Mouse (Mus musculus): ENCODE data around the gene Tmprss13.

Gene Tmprss13

GRCm38 (mm10) chr9:45329577-45329976 is 10.7 kb downstream of the Tmprss13 start:
- no peak for DNase-seq (ENCODE audit: inconsistent age in 2 of 2, low spot score in 1 of 2)

DNA sequence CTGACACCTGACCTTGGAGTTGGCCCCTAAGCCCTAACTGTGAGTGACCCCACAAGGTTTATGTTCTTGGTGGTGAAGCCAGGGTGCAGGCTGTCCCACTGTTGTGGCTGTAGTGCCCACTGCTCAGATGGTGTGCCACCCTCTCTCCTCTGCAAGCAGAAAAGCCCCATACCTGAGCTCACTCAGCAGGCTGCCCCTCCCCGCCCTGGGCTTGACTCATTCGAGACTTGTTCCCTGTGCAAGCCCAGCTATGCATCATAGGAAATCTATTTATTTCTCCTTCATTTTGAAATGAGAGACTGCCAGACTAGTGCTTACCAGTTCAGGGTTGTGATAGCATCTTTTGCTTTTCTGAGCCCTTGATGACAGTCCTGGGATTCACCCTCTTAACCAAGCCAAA is 18.5 kb downstream of the Tmprss13 start:
- DNase-seq (ENCODE audit: inconsistent age in 2 of 2, low spot score in 1 of 2), result peak in 1 of 2 experiments; percentile 54

- DNase-seq (ENCODE audit: inconsistent age in 2 of 2, low spot score in 1 of 2), result no peak
Observed at GRCm38 (mm10) chr9:45343066-45343465, 24.2 kb downstream of the Tmprss13 start.

DNA sequence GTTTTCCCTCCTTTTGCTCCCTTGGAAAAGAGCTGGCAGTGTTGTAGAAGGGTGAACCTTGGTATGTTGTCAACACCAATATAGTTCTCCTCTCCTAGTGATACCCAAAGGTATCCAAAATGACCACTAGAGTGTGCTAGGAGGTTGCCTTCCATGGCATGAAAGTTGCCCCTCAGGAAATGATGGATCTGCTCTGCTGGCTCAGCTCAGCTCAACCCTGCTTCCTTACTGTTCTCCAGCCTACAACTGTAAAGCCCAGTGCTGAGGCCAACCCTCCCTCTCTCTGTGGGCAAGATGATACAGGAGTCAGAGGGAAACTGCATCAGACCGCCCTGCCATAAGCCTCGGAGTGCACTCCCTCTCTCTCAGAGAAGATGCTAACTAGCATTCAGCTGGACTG is 26.6 kb downstream of the Tmprss13 start:
- peak; percentile 55 to 86 for DNase-seq (ENCODE audit: inconsistent age in 2 of 2, low spot score in 1 of 2)

DNA sequence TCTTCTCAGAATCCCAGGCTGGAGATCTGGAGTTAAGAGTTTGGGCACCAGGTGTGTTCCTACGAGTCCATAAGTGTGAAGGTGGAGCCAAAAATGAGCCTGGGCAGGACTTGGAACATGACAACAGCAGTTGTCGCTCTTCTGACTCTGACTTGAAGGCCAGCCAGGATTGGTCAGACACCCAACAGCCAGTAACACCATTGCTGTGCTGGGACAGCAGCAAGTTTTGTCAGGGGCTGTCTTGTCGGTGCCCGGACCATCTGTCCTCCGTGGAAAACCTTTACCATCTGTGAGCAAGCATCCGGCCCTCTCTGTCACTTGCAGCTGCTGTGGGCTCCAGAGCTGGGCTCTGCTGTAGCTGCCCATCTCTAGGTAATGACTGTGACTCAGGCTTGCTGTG is 27.4 kb downstream of the Tmprss13 start:
- peak in 1 of 2 experiments; percentile 57 for DNase-seq (ENCODE audit: inconsistent age in 2 of 2, low spot score in 1 of 2)

- DNase-seq (ENCODE audit: inconsistent age in 2 of 2, low spot score in 1 of 2), result no peak
Observed at GRCm38 (mm10) chr9:45348560-45348959, 29.7 kb downstream of the Tmprss13 start.

- DNase-seq (ENCODE audit: inconsistent age in 2 of 2, low spot score in 1 of 2), result no peak
Observed at GRCm38 (mm10) chr9:45349181-45349580, 30.3 kb downstream of the Tmprss13 start.

- no peak for DNase-seq (ENCODE audit: inconsistent age in 2 of 2, low spot score in 1 of 2)
Observed at GRCm38 (mm10) chr9:45349851-45350250, 31.0 kb downstream of the Tmprss13 start.

DNA sequence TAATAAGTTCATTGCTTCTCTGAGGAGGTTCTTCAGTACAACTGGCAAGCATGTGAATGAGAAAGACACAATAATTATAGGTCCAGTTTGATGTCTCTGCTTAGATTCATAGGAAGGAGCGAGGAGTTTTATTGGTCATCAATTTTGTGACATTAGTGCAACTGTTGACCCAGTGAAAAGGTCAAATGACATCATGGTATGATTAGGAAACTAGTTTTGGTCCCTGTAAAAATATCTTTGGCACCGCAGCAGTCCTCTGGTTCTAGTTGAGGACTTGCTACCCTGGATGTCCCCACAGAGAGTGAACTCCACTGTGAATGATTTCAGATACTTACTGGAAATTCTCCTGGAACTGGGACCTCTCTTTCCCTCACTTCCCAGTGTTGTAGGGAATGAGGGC is 36.3 kb downstream of the Tmprss13 start:
- peak in 1 of 2 experiments; percentile 63 for DNase-seq (ENCODE audit: inconsistent age in 2 of 2, low spot score in 1 of 2)

DNA sequence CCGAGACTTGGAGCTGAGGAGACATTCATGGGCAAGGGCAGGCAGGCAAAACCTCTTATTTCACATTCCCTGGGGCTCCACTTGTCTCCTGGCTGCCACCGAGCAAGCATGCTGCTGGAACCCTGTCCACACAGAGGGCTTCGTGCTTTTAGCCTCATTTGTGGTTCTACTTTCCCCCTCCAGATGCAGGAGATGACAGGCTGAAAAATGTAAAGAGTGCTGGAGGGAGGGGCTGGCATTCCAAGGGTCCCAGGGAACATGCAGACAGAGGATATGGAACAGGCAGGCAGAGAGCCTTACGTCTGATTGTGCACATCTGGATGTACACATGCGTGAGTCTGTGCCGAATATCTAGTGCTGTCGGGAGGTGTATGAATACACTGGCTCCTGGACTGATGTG is 39.5 kb downstream of the Tmprss13 start:
- no peak for DNase-seq (ENCODE audit: inconsistent age in 2 of 2, low spot score in 1 of 2)

DNA sequence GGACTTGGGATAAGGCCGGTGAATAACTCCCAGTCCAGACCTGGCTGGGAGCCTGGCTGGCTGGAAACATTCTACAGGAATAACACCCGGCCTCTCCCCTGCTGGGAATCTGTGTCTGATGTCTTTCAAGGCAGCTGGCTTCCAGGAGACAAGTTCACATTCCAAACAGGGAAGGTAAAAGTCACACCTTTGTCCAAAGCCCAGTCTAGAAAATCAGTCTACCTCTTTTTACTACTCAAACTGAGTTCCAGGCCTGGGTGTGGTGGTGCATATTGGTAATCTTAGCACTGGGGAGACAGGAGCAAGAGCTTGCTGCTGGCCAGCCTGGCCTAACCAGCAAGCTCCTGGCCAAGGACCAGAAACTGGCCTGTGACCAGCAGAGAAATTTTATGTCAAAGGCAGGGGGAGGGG is 43.2 kb downstream of the Tmprss13 start:
- peak in 1 of 2 experiments; percentile 63 for DNase-seq (ENCODE audit: inconsistent age in 2 of 2, low spot score in 1 of 2)

DNA sequence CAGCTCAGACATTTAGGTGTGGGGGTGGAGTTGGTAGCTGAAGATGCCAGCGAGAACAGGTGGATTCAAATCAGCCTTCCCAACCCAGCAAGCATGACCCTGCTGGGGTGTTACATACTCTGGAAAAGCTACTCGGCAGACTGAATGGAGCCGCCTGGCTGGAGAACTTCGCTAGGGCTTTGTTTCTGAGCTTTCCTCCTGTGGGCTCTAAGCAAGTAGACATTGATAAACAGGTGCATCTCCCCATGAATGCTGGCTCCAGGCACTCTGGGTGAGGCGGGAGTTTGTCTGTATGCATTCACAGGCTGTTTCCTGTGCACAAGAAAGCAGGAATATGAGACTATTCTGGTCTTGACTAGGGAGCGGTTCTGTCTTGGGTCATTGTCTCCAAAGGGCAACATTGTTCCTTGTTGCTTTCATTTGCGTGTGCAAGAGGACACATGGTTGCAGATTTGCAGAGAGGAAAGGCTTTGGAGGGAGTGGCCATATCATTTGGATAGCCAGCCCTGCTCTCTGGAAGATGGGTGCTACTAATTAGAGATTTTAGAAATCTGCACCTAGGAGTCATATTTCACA is 44.8 kb downstream of the Tmprss13 start:
- no peak for DNase-seq (ENCODE audit: inconsistent age in 2 of 2, low spot score in 1 of 2)

DNA sequence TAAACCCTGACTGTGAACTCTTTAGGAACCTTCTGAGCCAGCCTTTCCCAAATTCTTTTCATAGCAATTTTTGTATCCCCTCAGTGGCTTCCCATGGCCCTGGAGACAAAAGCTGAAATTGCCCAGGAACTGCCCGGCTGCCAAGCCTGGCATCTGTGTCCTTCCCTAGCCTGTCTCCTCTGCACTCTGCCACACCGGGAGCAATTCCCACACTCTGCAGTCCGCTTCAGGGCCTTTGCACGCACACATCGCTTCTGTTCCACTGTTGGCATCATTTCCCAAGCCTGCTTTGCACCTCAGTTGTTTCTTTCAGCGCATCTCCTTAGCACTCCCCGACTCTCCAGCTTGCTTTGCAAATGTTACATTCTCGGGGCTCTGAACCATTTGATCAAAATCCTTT is 48.8 kb downstream of the Tmprss13 start:
- peak in 1 of 2 experiments; percentile 52 for DNase-seq (ENCODE audit: inconsistent age in 2 of 2, low spot score in 1 of 2)

GRCm38 (mm10) chr9:45368341-45368901 is 49.5 kb downstream of the Tmprss13 start:
- peak; percentile 76 to 94 for DNase-seq (ENCODE audit: inconsistent age in 2 of 2, low spot score in 1 of 2)

DNA sequence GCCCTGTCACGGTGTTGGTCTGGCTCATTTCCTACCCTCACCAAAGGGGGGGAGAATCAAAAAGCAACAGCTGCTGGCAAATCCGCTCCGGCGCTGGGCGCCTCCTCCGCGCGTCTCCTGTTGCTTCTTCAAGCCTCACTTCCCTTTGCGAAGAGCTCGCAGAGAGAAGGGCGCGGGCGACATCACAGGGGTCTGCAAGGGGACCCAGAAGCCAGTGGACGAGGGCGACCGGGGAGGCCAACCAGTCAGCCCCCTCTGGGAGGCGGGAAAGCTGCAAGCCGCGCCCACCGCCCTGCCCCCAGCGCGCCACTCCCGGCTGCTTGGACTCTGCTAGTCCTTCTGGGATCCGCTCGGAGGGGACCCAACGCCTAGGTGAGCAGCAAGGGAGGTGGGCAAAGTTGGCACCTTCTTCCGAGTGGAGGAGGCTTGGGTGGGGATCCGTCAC is 51.2 kb downstream of the Tmprss13 start, which contains the start of gene Fxyd6:
Gene Fxyd6 (plus strand): TSS at position 69 of the 445 bp plus-strand sequence.
- peak; percentile 85 to 94 for DNase-seq (ENCODE audit: inconsistent age in 2 of 2, low spot score in 1 of 2)

GRCm38 (mm10) chr9:45370616-45371336 is 51.9 kb downstream of the Tmprss13 start:
- DNase-seq (ENCODE audit: inconsistent age in 2 of 2, low spot score in 1 of 2), result peak in 1 of 2 experiments; percentile 65

DNA sequence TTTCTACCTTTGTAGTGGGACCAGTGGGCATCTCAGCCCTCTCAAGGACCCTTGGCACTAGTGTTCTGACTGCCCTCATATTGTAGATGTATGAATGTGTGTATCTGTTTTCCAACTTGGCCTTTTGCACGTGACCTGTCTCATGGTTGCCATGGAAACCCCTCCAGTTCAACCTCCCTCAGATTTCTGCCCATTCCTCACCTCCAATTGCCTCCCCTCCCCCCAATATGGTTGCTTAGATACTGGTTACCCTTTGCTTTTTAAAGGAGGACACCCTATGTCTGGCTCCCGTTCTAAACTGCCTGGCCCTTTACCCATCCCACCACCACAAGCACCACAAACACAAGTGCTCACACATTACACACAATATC is 52.4 kb downstream of the Tmprss13 start:
- peak in 1 of 2 experiments; percentile 66 for DNase-seq (ENCODE audit: inconsistent age in 2 of 2, low spot score in 1 of 2)

DNA sequence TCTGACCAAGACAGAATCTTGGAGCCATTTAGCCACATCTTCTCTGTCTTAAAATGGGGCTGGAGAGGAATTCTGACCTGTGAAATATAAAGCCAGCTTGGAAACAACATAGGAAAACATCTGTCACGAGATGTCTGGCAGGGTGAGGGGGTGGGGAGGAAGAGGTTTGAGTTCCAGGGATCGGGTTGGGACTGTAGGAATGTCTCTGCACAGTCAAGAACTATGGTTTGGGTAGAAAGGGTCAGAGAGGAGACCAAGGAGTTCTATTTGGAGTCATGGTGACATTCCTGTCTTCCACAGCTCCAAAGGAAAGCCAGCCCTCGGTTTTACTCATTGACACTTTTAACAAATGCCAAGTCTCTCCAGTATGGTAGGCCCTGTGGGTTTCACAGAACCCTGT is 55.0 kb downstream of the Tmprss13 start:
- DNase-seq (ENCODE audit: inconsistent age in 2 of 2, low spot score in 1 of 2), result no peak

GRCm38 (mm10) chr9:45374988-45375502 is 56.1 kb downstream of the Tmprss13 start:
- no peak for DNase-seq (ENCODE audit: inconsistent age in 2 of 2, low spot score in 1 of 2)

DNA sequence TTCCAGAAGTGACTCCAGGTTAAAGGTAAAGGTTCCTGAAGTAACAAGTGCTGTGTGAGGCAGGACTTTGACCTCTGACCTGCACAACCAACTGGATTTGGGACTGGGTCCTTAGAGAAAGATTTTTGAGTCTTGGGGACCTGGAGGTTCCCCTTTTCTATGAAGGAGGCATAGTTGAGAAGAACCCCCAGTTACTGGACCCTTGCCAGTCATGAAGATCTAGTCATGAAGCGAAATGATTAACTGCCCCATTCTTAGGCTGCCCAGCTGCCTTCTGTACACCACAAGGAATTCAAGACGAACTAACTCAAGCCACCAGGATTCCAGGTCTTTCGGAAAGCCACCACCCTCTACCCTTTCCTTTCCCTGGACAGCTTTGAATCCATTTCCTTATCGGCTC is 57.5 kb downstream of the Tmprss13 start:
- no peak for DNase-seq (ENCODE audit: inconsistent age in 2 of 2, low spot score in 1 of 2)

GRCm38 (mm10) chr9:45376883-45377282 is 58.0 kb downstream of the Tmprss13 start:
- no peak for DNase-seq (ENCODE audit: inconsistent age in 2 of 2, low spot score in 1 of 2)

Measured in adrenal gland, adult (tissue).